Mouse (Mus musculus) kidney, adult 2 months (tissue): ENCODE results near the gene Nxnl1. TPM values are rescaled to one million over a fixed set of nuclear protein-coding genes. Genes with fewer than 3 reads are reported as not detected.

Experiments
- DNase-seq: peaks from one replicate; pipeline ENCODE4 v3.0.0; 2021
- H3K27ac ChIP-seq: fragments of 200-500 bp; 2 replicates; pipeline ENCODE4 v1.5.1; 2012; ENCODE audit warnings: low read depth, low read length, control low read depth, inconsistent platforms; ENCODE audit not compliant: insufficient read depth
- H3K27me3 ChIP-seq: fragments of 200-500 bp; replicated peaks from 2 replicates; pipeline ENCODE4 v1.6.1; 2012; ENCODE audit warnings: mild to moderate bottlenecking, moderate library complexity, low read length, inconsistent platforms; ENCODE audit not compliant: control insufficient read depth, insufficient read depth
- H3K36me3 ChIP-seq: fragments of 200-500 bp; 2 replicates; pipeline ENCODE4 v1.6.1; 2012; ENCODE audit warnings: mild to moderate bottlenecking, moderate library complexity, low read length, inconsistent platforms; ENCODE audit not compliant: control insufficient read depth, insufficient read depth
- H3K4me1 ChIP-seq: fragments of 200-500 bp; 2 replicates; pipeline ENCODE4 v1.6.1; 2011; ENCODE audit warnings: low read length; ENCODE audit not compliant: control insufficient read depth, insufficient read depth
- H3K4me3 ChIP-seq: fragments of 200-500 bp; 2 replicates; pipeline ENCODE4 v1.5.1; 2011; ENCODE audit warnings: mild to moderate bottlenecking, low read depth, low read length, control low read depth; ENCODE audit not compliant: insufficient read depth
- CTCF ChIP-seq: fragments of 200-500 bp; conservative IDR thresholded peaks from 2 replicates; pipeline ENCODE4 v1.5.1; 2011; ENCODE audit warnings: low read depth, mild to moderate bottlenecking, control low read depth, low read length, moderate library complexity, mixed read lengths; ENCODE audit not compliant: insufficient read depth, insufficient read length
- POLR2A ChIP-seq: fragments of 200-500 bp; IDR thresholded peaks from one replicate; pipeline ENCODE4 v1.6.1; 2011; ENCODE audit warnings: low read depth, low read length, control low read depth
- WGBS: fragments of 180-500 bp; shearing (Covaris S2); methylation state at CpG from one replicate; pipeline ENCODE4 v1.1.7; 2018; 5-methylcytosine and 5-hydroxymethylcytosine counted together
- polyA plus RNA-seq: library from polyadenylated mRNA; depleted of rRNA; stranded (reverse); fragments of >200 nt; gene quantifications from 2 replicates; pipeline ENCODE4 v1.2.3, GENCODE M21; 2012

The Nxnl1 gene
- polyA plus RNA-seq, 1 experiment: 0.14 TPM

DNA sequence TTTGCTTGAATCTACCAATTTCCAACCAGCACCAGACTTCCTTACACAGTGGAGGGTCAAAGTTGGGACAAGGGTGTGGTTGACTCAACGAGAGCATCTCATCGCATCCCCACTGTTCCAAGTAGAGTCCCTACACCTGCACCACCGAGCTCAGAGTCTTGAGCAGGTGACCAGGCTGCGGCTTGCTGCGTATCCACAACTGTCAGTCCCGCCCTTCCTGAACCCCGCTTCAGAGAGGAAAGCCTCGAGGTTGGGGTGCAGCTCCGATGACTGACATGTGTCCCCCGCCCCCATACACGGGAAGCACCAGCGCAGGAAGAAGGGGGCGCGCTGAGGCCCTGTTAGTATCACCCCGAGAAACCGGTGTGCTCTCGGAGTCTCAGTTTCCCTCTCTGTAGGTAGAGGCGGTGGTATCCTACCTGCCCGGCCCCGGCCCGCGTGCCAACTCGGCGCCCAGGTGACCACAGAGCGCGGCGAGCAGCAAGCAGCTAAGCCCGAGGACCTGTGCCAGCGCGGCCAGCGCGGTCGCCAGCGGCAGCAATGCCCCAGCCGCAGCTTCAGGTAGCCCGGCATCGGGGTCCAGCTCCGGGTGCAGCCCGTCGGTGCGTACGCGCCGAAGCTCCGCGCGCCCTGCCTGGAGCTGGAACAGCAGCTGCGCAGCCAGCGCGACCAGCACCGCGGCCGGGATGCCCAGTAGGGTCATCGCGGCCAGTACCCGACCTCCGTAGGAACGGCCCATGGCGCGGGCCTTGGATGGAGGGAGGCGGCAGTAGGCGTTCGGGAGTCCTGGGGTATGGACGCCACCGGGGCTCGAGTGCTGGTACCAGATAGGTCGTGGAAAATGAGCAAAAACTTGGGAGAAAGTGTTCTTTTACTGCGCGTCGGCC, 8.1 kb downstream of the Nxnl1 start, which contains the start of gene Tmem221:
Tmem221 (minus strand) TSS at position 801 of the 887 bp plus-strand sequence.
- TF ChIP-seq CTCF: no peak
- no peak for TF ChIP-seq POLR2A
- Histone ChIP-seq H3K36me3 (no peaks in the 10 kb centered on the region), H3K4me1 (peaks cover 2% of the 10 kb centered on the region; the same call in 1 of the 2 replicates), H3K4me3 (peak within 1 kb of the TSS; percentile 62), H3K27me3 (no peaks in the 10 kb centered on the region), H3K27ac (0 out of 2 replicates have a peak within 1 kb of the TSS, but pooled peaks have one; percentile 15)
- no peak for DNase-seq
- WGBS: 6% methylated on average over 70 of the region's 70 CpGs

DNA sequence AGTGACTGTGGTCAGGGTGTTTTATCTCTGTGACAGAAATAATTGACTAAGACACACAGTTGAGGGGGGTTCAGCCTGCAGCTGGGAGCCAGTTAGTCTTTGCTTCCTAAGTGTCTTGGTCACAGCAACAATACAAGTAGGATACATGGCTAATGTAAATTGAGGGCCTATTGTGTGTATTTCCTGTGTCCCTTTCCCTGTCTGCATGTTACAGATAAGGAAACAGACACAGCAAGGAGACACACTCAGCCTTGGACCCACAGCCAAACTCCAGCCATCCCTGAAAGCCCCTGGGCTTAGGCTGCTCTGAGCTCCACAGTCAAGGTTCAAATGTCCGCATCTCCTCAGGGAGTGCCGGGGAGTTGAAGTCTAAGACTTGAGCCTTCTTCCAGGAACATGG, 11.8 kb downstream of the Nxnl1 start:
- WGBS: 86% methylated on average over 2 of the region's 2 CpGs
- TF ChIP-seq CTCF: no peak
- TF ChIP-seq POLR2A: no peak
- H3K4me1 ChIP-seq: no peaks in the 10 kb centered on the region
- DNase-seq: no peak
- no peak overlapping the region for H3K27ac ChIP-seq
- H3K4me3 ChIP-seq: no peak overlapping the region
- no peaks in the 10 kb centered on the region for H3K36me3 ChIP-seq
- H3K27me3 ChIP-seq: no peaks in the 10 kb centered on the region

DNA sequence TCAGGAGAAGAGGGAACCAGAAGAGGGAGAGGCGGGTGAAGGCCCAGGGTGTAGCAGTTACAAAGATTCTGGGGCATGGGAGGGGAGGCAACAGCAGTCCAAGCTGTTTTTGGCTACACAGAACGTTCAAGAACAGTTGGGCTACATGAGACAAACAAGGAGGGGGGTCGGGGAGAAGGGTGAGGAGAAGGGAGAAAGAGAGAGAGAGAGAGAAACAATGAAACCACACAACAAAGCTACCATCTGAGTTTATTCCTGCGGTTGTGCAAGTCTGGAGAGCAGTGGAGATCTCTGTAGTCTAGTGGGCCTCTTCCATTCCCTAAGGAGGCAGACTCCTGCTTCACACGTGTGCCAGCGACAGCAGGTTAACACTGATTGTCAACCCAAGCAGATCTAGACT, 12.4 kb downstream of the Nxnl1 start:
- 81% methylated on average over 6 of the region's 6 CpGs for WGBS
- no peaks in the 10 kb centered on the region for H3K4me1 ChIP-seq
- H3K4me3 ChIP-seq: no peak overlapping the region
- TF ChIP-seq CTCF: no peak
- no peak for TF ChIP-seq POLR2A
- H3K27me3 ChIP-seq: no peaks in the 10 kb centered on the region
- no peaks in the 10 kb centered on the region for H3K36me3 ChIP-seq
- no peak for DNase-seq
- H3K27ac ChIP-seq: no peak overlapping the region

DNA sequence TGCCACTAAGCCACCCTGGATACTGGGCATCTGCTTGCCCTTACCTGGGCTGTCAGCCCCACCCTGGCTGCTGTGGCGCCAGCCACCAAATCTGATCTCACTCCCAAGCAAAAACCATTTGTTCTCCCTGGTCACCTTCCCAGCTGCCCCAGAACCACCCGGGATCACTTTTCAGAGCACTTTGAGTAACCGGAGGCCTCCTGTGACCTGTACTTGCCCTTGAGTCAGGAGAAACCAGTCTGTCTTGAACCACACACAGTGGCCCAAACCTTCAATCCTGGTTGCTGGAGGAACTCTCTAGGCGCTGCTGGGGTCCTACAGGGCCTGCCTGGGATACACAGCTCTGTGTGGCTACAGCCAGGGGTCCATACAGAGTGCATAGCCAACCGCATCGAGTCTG, 13.6 kb downstream of the Nxnl1 start:
- Histone ChIP-seq H3K27me3 (no peaks in the 10 kb centered on the region), H3K27ac (peak overlapping the region; percentile 61; the same call in 1 of the 2 replicates), H3K4me3 (no peak overlapping the region), H3K4me1 (no peaks in the 10 kb centered on the region), H3K36me3 (no peaks in the 10 kb centered on the region; the same call in 1 of the 2 replicates)
- TF ChIP-seq CTCF (no peak), POLR2A (no peak)
- 35% methylated on average over 6 of the region's 6 CpGs for WGBS
- peak; percentile 32 for DNase-seq

DNA sequence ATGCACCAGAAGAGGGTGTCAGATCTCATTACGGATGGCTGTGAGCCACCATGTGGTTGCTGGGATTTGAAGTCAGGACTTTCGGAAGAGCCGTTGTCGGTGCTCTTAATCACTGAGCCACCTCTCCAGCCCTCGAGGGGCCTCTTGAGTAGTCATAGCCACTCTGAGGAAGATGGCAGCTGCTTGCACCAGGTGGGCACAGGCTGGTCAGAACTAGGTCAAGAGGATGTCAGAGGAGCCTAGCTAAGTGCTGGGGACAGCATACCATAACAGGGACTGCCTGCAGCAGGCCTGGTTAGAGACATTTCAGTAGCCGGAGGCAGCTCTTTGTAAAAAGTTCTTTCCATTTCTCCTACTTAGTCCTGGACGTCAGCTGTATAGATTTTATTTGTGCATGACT, 15.6 kb downstream of the Nxnl1 start:
- H3K27ac ChIP-seq: no peak overlapping the region
- DNase-seq: no peak
- H3K36me3 ChIP-seq: no peaks in the 10 kb centered on the region; the same call in none of the 2 replicates
- TF ChIP-seq POLR2A (no peak), CTCF (no peak)
- 70% methylated on average over 7 of the region's 7 CpGs for WGBS
- no peak overlapping the region for H3K4me3 ChIP-seq
- no peaks in the 10 kb centered on the region for H3K27me3 ChIP-seq
- H3K4me1 ChIP-seq: no peaks in the 10 kb centered on the region

DNA sequence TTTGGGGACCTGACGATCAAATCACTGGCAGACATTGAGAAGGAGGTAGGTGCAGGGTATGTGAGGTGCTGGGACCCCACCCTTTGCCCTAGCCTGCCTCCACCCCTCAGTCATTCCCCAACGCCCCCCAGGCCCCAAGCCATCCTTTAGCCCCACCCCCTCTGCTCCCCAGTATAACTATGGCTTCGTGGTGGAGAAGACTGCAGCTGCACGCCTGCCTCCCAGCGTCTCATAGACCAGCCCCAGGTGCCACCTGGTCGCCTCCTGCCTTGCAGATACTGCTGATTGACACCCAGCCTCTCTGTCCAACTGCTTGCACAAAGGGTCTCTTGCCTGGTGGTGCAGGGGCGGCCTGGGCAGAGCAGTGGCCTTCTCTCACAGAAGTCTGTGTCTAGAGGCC, 18.8 kb downstream of the Nxnl1 start:
- H3K27ac ChIP-seq: no peak overlapping the region
- 90% methylated on average over 7 of the region's 7 CpGs for WGBS
- peaks cover 8% of the 10 kb centered on the region; the same call in 1 of the 2 replicates for H3K4me1 ChIP-seq
- H3K36me3 ChIP-seq: peaks cover 1% of the 10 kb centered on the region
- DNase-seq: no peak
- no peak overlapping the region for H3K4me3 ChIP-seq
- TF ChIP-seq CTCF (no peak), POLR2A (no peak)
- no peaks in the 10 kb centered on the region for H3K27me3 ChIP-seq

DNA sequence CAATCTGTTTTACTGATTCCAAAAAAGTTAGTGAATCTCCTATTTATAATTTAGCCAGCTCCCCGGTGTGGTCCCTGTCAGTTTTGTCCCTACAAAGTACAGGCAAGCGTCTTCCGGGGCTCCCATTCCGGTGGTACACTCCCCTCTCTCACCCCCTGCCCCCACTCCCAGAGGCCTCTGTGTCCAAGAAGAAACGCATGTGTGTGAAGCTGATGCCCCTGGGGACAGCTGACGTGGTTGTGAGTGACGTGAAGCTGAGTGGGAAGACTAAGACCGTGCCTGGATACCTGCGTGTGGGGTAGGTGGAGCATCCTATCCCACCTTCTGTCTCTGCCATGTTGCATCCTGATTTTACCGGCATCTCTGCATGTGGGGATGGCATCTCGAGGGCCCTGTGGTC, 21.3 kb downstream of the Nxnl1 start:
- no peak for DNase-seq
- Histone ChIP-seq H3K27me3 (no peaks in the 10 kb centered on the region), H3K4me3 (no peak overlapping the region), H3K4me1 (peaks cover 8% of the 10 kb centered on the region; the same call in 1 of the 2 replicates), H3K36me3 (peaks cover 1% of the 10 kb centered on the region), H3K27ac (no peak overlapping the region)
- no peak for TF ChIP-seq POLR2A
- 93% methylated on average over 11 of the region's 11 CpGs for WGBS
